Mouse (Mus musculus): ENCODE data around the gene Rab5if.

DNA sequence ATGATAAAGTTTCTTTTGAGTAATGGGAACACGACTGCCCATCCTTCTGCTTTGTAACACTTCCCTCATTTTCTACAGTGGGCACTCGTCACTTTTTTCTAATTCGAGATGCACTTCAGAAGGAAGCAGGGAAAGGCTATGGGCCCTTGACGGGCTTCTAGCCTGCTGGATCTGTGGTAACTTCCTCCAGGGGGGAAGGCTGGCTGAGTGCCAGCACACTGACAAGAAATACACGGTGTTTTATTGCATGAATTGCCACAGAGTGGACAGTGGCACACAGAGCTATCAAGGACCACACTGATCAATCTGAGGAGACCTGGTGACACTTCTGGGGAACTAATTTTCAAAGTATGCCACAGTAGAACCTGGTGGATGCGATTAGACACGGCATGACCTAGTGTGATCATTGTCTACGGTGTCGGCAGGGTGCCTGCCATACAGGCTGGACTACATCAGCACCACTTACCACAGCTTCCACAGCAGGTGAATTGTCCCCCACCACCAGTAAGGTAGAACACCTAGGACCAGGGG lies 33.5 kb downstream of the Rab5if start:
- TF ChIP-seq POLR2A (IDR thresholded peaks at IDR 0.05; ENCODE audit: control insufficient read depth, extremely low read depth, insufficient read depth, low read length, poor library complexity) (no peak), CTCF (IDR thresholded peaks at IDR 0.05; ENCODE audit: borderline replicate concordance, control insufficient read depth, extremely low read depth, insufficient read depth, low read length, poor library complexity) (no peak)
